Mouse (Mus musculus): ENCODE results near the gene Cldn34c2. TPM values are rescaled to one million over a fixed set of nuclear protein-coding genes. Genes with fewer than 3 reads are reported as not detected.

The Cldn34c2 gene
- polyA plus RNA-seq (2012; rRNA removed; ENCODE audit: low replicate concordance) = not detected in 2 replicates

DNA sequence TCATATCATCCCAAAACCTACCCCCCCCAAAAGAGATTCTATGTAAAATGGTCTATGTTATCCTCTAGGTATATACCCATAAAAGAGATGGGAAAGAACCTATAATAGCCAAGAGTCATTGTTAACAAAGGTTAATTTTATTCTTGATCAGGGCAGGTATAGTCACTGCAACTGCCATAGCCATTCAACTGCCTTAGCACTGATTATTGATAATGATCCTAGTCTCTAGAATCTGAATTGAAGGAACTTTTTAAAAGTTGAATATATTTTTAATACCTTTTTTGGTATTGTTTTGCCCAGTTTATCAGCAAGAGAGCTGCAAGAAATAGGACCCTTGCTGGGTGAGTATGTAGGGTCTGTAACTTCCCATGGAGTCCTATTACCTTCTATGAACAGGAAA is at the start of gene Cldn34c2:
Cldn34c2 (plus strand) TSS at position 301 of the 400 bp plus-strand sequence.

Other genes with a start within 250 kb of the Cldn34c2 start
- gene Gm17467, start 123.1 kb downstream of the Cldn34c2 start, polyA plus RNA-seq (2012; rRNA removed; ENCODE audit: low replicate concordance) = not detected in 2 replicates
- gene Cldn34c3, start 212.0 kb downstream of the Cldn34c2 start, polyA plus RNA-seq (2012; rRNA removed; ENCODE audit: low replicate concordance) = not detected in 2 replicates

Measured in mammary gland, adult 2 months (tissue).